Mouse (Mus musculus) limb, embryonic 11.5 days (tissue): ENCODE measurements around the gene Aifm3. TPM values are rescaled to one million over a fixed set of nuclear protein-coding genes. Genes with fewer than 3 reads are reported as not detected.
"Not testable (repeated sequence)": the region's sequence is repeated elsewhere in the genome, so short reads cannot be mapped to it uniquely, and the experiment has no call there.

ENCODE experiments used
- ATAC-seq: fragments of 200-750 bp; cut with Nextera tagmentation; 2 replicates; pipeline ENCODE4 v1.8.0; 2017; ENCODE audit warnings: low read depth; ENCODE audit not compliant: insufficient number of reproducible peaks, low FRiP score, low TSS enrichment
- DNase-seq: peaks from one replicate; pipeline ENCODE4 v3.0.0-alpha.2; 2015; ENCODE audit warnings: low spot score
- H3K27ac ChIP-seq: fragments of 300-500 bp; sonication (generic); replicated peaks from 2 replicates; pipeline ENCODE4 v1.5.1; 2014; ENCODE audit warnings: low read depth, mild to moderate bottlenecking, low read length
- H3K27me3 ChIP-seq: fragments of 300-500 bp; sonication (generic); 2 replicates; pipeline ENCODE4 v1.6.1; 2014; ENCODE audit warnings: mild to moderate bottlenecking, low read length, mixed read lengths; ENCODE audit not compliant: control insufficient read depth, insufficient read depth
- H3K36me3 ChIP-seq: fragments of 300-500 bp; sonication (generic); 2 replicates; pipeline ENCODE4 v1.6.1; 2014; ENCODE audit warnings: mild to moderate bottlenecking, low read length, moderate library complexity, mixed read lengths; ENCODE audit not compliant: control insufficient read depth, insufficient read depth
- H3K4me1 ChIP-seq: fragments of 300-500 bp; sonication (generic); 2 replicates; pipeline ENCODE4 v1.6.1; 2014; ENCODE audit warnings: low read length, mixed read lengths; ENCODE audit not compliant: control insufficient read depth, insufficient read depth
- H3K4me2 ChIP-seq: fragments of 300-500 bp; sonication (generic); 2 replicates; pipeline ENCODE4 v1.6.1; 2014; ENCODE audit warnings: low read depth, mild to moderate bottlenecking, moderate library complexity; ENCODE audit not compliant: severe bottlenecking
- H3K4me3 ChIP-seq: fragments of 300-500 bp; sonication (generic); 2 replicates; pipeline ENCODE4 v1.5.1; 2014; ENCODE audit warnings: low read depth, low read length
- H3K9ac ChIP-seq: fragments of 300-500 bp; sonication (generic); 2 replicates; pipeline ENCODE4 v1.6.1; 2014; ENCODE audit warnings: mild to moderate bottlenecking, low read length
- H3K9me3 ChIP-seq: fragments of 300-500 bp; sonication (generic); 2 replicates; pipeline ENCODE4 v1.6.1; 2016; ENCODE audit warnings: low read length; ENCODE audit not compliant: control insufficient read depth
- WGBS: fragments of 180-500 bp; shearing (Covaris S2); extraction: QIAGEN DNeasy Blood & Tissue Kit; methylation state at CpG from one replicate; pipeline ENCODE4 v1.1.7; 2014; 5-methylcytosine and 5-hydroxymethylcytosine counted together
- polyA plus RNA-seq: library from polyadenylated mRNA; unstranded; fragments of >200 nt; fragmentation: Nextera tagmentation; extraction: Ambion mirVana; gene quantifications from 2 replicates; pipeline ENCODE4 v1.2.1, GENCODE M21; 2014

Gene Aifm3
- polyA plus RNA-seq, 1 experiment from 2014 or later = 0.63 TPM

DNA sequence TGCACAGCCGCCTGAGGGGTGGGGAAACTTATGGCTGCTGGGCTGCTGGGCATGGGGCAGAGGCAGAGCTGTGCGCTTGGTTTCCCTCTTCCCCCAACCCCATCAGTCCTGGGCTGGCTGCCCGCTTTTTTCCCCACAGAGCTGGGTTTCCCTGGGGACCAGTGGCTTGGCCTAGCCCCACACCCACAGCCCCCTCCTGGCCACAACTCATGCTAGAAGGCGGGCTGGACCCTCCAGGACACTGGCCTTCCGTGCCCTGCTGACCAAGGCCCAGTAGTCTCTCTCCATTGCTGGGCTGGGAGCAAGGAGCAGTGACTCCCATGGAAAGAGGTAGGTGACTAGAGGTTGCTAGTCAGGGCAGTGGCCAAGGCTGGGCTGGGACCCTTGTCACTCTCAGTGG lies 1.7 kb downstream of the Aifm3 start:
- no peaks in the 10 kb centered on the region for H3K9me3 ChIP-seq
- H3K4me1 ChIP-seq = no peaks in the 10 kb centered on the region
- H3K4me3 ChIP-seq = no peak overlapping the region
- no peak overlapping the region for H3K27ac ChIP-seq
- H3K9ac ChIP-seq = no peak overlapping the region
- H3K27me3 ChIP-seq = peaks cover 10% of the 10 kb centered on the region
- DNase-seq (no peak), ATAC-seq (no peak)
- 83% methylated on average over 5 of the region's 5 CpGs for WGBS
- peaks cover 3% of the 10 kb centered on the region; the same call in 1 of the 2 replicates for H3K36me3 ChIP-seq
- H3K4me2 ChIP-seq = no peak overlapping the region

DNA sequence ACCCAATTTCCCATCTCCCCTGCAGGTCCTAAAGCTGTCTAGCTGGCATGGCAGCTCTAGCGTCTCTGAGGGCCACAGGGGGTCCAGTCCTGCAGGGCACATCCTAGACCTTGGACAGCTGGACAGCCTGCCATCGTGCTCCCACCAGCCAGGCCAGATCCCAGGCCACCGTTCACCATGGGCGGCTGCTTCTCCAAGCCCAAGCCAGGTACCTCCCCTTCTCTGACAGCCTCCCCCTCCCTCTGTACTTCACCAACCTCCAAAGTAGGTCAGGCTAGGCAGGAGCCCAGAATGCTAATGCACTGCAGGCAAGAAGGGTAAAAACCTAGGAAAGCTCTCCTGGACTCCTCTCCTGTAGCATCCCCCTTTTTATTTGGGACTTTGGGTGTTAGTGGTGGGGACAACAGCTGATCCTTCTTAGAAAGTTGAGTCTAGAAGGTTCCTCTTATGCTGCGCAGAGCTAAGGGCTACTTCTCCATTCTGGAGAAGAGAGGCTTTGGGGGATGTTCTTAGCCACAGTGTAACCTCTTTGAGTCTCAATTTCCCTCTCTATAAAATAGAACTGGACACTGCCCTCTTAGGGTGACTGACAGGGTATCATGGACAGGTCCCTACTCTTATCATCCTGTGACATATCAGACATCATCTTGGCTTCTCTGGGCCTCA lies 2.6 kb downstream of the Aifm3 start:
- WGBS = 62% methylated on average over 5 of the region's 5 CpGs
- Histone ChIP-seq H3K36me3 (peaks cover 3% of the 10 kb centered on the region; the same call in 1 of the 2 replicates), H3K9ac (no peak overlapping the region), H3K4me2 (no peak overlapping the region), H3K9me3 (no peaks in the 10 kb centered on the region), H3K4me3 (no peak overlapping the region), H3K27ac (no peak overlapping the region), H3K4me1 (no peaks in the 10 kb centered on the region), H3K27me3 (peaks cover 10% of the 10 kb centered on the region)
- ATAC-seq (no peak), DNase-seq (no peak)

DNA sequence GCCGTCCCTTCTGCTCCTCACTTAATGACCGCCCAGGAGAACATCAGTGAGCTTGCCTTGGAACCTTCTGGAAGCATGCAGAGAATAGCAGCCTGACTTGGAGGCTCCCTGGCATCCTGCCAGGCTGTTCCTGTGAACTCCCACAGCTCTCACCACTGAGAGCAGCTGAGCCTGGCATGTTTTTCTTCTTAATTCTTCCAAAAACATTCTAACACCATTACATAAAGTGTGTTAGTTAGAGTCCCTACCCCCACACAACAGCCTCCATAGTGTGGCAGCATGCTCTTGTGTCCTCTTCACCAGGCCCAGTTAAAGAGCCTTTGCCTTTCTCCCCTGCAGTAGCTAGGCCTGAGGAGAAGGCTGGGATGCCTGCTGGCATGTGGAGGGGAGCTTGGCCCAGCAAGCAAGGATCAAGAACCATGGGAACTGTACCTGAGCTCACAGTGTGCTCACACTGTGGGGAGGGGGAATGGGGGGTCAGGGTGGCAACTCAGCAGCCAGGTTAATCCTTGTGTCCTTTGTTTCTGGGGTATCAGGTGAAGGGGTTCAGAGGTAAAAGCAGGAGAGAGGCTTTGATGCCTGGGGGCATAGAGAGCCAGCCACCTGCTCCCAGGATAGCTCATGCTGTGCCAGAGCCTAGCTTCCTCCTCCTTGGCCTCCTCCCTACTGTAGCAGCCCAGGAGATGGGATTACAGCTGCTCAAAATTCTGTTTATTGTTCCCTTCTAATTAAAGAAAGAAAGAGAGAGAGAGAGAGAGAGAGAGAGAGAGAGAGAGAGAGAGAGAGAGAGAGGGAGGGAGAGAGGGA lies 7.3 kb downstream of the Aifm3 start:
- Histone ChIP-seq H3K36me3 (no peaks in the 10 kb centered on the region), H3K4me1 (no peaks in the 10 kb centered on the region), H3K27ac (no peak overlapping the region), H3K4me2 (no peak overlapping the region), H3K27me3 (no peaks in the 10 kb centered on the region), H3K4me3 (no peak overlapping the region), H3K9ac (no peak overlapping the region), H3K9me3 (no peaks in the 10 kb centered on the region)
- ATAC-seq (no peak), DNase-seq (no peak)
- WGBS = 67% methylated on average over 2 of the region's 2 CpGs

DNA sequence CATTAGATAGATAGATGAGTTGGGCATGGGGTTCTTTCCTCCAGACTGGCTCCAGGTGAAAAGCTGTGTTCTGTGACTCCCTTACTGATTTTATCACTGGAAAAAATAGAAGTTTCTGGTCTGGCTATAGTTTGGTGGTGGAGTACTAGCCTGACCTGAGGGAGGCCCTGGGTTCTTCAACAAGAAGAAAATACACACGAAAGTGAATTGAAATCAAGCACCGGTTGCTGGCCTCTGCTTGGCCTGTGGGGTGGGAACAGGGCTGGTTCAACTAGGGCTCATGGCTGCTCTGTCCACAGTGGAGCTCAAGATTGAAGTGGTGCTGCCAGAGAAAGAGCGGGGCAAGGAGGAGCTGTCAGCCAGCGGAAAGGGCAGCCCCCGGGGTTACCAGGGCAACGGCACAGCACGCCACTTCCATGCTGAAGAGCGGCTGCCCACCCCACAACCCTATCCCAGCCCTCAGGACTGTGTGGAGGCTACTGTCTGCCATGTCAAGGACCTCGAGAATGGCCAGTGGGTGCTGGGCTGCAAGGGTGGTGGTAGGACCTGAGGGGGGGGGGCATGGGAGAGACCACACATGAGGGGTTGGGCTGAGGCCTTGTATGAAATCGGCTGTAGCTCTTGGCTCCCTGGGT lies 10.0 kb downstream of the Aifm3 start:
- no peak; the same call in 1 of the 2 replicates for ATAC-seq
- Histone ChIP-seq H3K4me3 (no peak overlapping the region), H3K4me1 (no peaks in the 10 kb centered on the region), H3K9me3 (no peaks in the 10 kb centered on the region), H3K27ac (no peak overlapping the region), H3K9ac (no peak overlapping the region), H3K4me2 (peak overlapping the region; percentile 12; the same call in 1 of the 2 replicates), H3K27me3 (no peaks in the 10 kb centered on the region), H3K36me3 (no peaks in the 10 kb centered on the region)
- WGBS = 29% methylated on average over 10 of the region's 10 CpGs
- DNase-seq = peak; percentile 41

DNA sequence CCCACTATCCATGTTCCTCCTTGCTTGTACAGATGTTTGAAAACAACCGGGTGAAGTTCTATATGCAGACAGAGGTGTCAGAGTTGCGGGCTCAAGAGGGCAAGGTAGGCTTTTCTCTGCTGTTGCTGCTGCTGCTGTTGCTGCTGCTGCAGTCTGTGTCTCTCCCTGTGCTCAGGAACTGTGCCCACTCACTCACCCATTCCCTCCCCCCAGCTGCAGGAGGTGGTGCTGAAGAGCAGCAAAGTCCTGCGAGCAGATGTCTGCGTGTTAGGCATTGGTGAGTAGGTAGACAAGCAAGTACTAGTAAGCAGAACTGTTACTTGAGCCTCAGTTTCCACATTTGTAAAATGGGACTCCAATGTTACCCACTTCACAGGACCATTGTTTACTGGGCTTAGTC lies 13.3 kb downstream of the Aifm3 start:
- Histone ChIP-seq H3K9ac (no peak overlapping the region), H3K9me3 (no peaks in the 10 kb centered on the region), H3K4me3 (no peak overlapping the region), H3K4me2 (no peak overlapping the region), H3K4me1 (no peaks in the 10 kb centered on the region), H3K36me3 (no peaks in the 10 kb centered on the region), H3K27ac (no peak overlapping the region), H3K27me3 (no peaks in the 10 kb centered on the region)
- 78% methylated on average over 4 of the region's 4 CpGs for WGBS
- ATAC-seq (no peak), DNase-seq (no peak)

DNA sequence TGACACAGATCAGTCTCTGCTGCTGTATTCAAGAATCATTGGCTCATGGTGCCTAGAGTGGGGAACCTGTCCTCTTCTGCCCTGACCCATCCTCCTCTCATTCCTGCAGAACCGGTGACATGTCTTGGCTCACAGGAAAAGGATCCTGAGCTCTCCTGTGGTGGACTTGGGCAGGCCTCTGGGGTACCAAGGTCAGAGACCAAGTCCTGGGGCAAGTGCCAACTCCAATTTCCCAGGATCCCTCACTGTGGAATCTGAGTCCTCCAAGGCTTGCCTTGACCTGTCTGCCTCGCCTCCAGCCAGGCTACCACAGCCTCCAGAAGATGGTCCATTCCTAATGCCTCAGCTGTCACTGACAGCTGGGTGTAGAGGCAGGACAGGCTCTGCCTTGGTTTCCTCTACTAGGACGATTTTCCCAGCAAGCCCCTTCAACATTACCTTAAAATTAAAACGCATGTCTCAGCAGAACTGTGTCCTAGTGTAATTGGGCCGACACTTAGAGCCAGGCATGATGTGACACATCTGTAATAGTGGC lies 17.7 kb downstream of the Aifm3 start:
- WGBS = 85% methylated on average over 5 of the region's 5 CpGs
- Histone ChIP-seq H3K4me3 (no peak overlapping the region), H3K4me2 (no peak overlapping the region), H3K9me3 (no peaks in the 10 kb centered on the region), H3K9ac (no peak overlapping the region), H3K27me3 (no peaks in the 10 kb centered on the region), H3K36me3 (no peaks in the 10 kb centered on the region; the same call in 1 of the 2 replicates), H3K4me1 (0 out of 2 replicates have a peak, but pooled peaks cover 5% of the 10 kb centered on the region), H3K27ac (no peak overlapping the region)
- DNase-seq (no peak), ATAC-seq (no peak)

DNA sequence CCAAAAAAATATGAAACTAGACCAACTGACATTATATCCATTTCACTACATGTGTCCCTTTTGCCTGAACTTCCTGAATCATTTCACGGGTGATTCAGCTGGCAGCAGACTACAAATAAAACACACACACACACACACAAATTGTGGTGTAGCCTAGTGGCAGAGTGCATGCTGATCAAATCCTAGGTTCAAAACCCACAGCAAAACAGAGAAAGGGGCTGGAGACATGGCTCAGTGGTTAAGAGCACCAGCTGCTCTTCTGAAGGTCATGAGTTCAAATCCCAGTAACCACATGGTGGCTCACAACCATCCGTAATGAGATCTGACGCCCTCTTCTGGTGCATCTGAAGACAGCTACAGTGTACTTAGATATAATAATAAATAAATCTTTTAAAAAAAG lies 18.6 kb downstream of the Aifm3 start:
- Histone ChIP-seq H3K4me3 (peak overlapping the region; percentile 70), H3K4me2 (peak overlapping the region; percentile 73), H3K9ac (peak overlapping the region; percentile 83), H3K27ac (peak overlapping the region; percentile 36; the same call in 1 of the 2 replicates)
- H3K4me1 ChIP-seq, H3K27me3 ChIP-seq, H3K36me3 ChIP-seq, DNase-seq, ATAC-seq, H3K9me3 ChIP-seq: not testable (repeated sequence)
- WGBS = 35% methylated on average over 3 of the region's 3 CpGs

DNA sequence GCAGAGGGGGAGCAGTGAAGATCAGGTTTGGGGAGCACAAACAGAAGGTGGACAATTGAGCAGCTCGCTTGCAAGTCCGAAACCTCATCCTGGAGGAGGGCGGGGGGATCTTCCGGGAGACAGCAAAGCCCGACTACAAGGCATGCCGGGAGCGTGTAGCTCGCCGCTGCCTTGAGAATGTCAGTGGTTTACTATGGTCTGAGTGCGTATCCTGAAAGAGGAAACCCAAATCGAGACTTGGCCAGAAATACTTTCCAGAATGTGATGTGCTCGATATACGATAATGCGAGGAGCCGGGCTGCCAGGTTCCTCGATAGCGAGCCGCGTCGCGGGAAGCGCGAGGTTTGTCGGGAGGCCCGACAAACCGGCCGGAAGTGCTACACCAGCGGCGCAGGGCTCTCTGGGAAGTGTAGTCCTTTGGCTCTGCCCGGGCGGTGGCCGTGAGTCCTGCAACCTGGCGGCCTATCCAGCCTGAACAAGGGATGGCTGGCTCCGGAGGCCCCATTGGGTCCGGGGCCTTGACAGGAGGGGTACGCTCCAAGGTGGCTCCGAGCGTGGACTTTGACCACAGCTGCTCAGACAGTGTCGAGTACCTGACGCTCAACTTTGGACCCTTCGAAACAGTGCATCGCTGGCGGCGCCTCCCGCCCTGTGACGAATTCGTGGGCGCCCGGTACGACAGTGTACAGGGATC lies 19.3 kb downstream of the Aifm3 start, which contains the start of gene Lztr1:
Lztr1 (plus strand) TSS at position 143 of the 694 bp plus-strand sequence.
- Histone ChIP-seq H3K36me3 (no peaks in the 10 kb centered on the region; the same call in 1 of the 2 replicates), H3K4me1 (0 out of 2 replicates have a peak, but pooled peaks cover 5% of the 10 kb centered on the region), H3K27me3 (no peaks in the 10 kb centered on the region), H3K27ac (peak within 1 kb of the TSS; percentile 36; the same call in 1 of the 2 replicates), H3K9me3 (no peaks in the 10 kb centered on the region), H3K9ac (peak within 1 kb of the TSS; percentile 83), H3K4me3 (peak within 1 kb of the TSS; percentile 70), H3K4me2 (peak within 1 kb of the TSS; percentile 73)
- DNase-seq (peak; percentile 95), ATAC-seq (peak; percentile 96)
- WGBS = under 1% methylated on average over 50 of the region's 50 CpGs
